Mouse (Mus musculus) forebrain, embryonic 15.5 days (tissue): ENCODE measurements around the gene Snd1. TPM values are rescaled to one million over a fixed set of nuclear protein-coding genes. Genes with fewer than 3 reads are reported as not detected.
A peak's percentile ranks its signal among the peaks of the same experiment; 100 is the strongest.

Experiments
- ATAC-seq: fragments of 200-750 bp; cut with Nextera tagmentation; replicated peaks from 2 replicates; pipeline ENCODE4 v1.8.0; 2017; ENCODE audit warnings: mild to moderate bottlenecking, moderate TSS enrichment, moderate library complexity
- H3K27ac ChIP-seq: fragments of 300-500 bp; sonication (generic); replicated peaks from 2 replicates; pipeline ENCODE4 v1.5.1; 2015; ENCODE audit warnings: mild to moderate bottlenecking, inconsistent platforms
- H3K27me3 ChIP-seq: fragments of 300-500 bp; sonication (generic); 2 replicates; pipeline ENCODE4 v1.6.1; 2015; ENCODE audit warnings: inconsistent platforms
- H3K36me3 ChIP-seq: fragments of 300-500 bp; sonication (generic); 2 replicates; pipeline ENCODE4 v1.6.1; 2015; ENCODE audit warnings: mild to moderate bottlenecking, inconsistent platforms
- H3K4me1 ChIP-seq: fragments of 300-500 bp; sonication (generic); 2 replicates; pipeline ENCODE4 v1.6.1; 2015; ENCODE audit warnings: inconsistent platforms
- H3K4me2 ChIP-seq: fragments of 300-500 bp; sonication (generic); replicated peaks from 2 replicates; pipeline ENCODE4 v1.6.1; 2015; ENCODE audit warnings: mild to moderate bottlenecking, inconsistent platforms
- H3K4me3 ChIP-seq: fragments of 300-500 bp; sonication (generic); 2 replicates; pipeline ENCODE4 v1.5.1; 2015; ENCODE audit warnings: mild to moderate bottlenecking, inconsistent platforms
- H3K9ac ChIP-seq: fragments of 300-500 bp; sonication (generic); replicated peaks from 2 replicates; pipeline ENCODE4 v1.6.1; 2015; ENCODE audit warnings: mild to moderate bottlenecking, inconsistent platforms
- H3K9me3 ChIP-seq: fragments of 300-500 bp; sonication (generic); 2 replicates; pipeline ENCODE4 v1.6.1; 2016; ENCODE audit warnings: inconsistent platforms
- WGBS: fragments of 180-500 bp; shearing (Covaris S2); methylation state at CpG from one replicate; pipeline ENCODE4 v1.1.7; 2015; ENCODE audit warnings: mixed read lengths; 5-methylcytosine and 5-hydroxymethylcytosine counted together
- polyA plus RNA-seq: library from polyadenylated mRNA; unstranded; fragments of >200 nt; fragmentation: Nextera tagmentation; extraction: Ambion mirVana; gene quantifications from 2 replicates; pipeline ENCODE4 v1.2.1, GENCODE M21; 2015

Gene Snd1
- polyA plus RNA-seq, 1 experiment from 2014 or later: 77.6 TPM

DNA sequence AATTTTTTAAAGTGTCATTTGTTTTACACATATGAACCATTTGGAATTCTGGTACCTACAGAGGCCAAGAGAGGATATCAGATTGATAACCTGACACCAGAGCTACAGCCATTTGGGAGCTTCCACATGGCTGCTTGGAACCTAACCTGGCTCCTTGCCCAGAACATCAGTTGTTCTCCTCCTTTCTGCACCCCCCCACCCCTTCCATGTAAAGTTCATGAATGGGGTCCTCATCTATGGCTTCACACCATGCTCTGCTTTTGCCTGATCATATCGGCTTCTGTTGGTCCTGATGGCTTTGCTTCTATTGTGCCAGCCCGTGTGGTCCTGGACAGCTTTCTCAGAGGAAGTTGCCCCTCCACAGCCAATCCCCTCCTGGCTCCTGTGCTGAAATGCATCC is 156.0 kb downstream of the Snd1 start:
- WGBS: 28% methylated on average over 2 of the region's 2 CpGs
- H3K4me1 ChIP-seq: peaks cover 48% of the 10 kb centered on the region

DNA sequence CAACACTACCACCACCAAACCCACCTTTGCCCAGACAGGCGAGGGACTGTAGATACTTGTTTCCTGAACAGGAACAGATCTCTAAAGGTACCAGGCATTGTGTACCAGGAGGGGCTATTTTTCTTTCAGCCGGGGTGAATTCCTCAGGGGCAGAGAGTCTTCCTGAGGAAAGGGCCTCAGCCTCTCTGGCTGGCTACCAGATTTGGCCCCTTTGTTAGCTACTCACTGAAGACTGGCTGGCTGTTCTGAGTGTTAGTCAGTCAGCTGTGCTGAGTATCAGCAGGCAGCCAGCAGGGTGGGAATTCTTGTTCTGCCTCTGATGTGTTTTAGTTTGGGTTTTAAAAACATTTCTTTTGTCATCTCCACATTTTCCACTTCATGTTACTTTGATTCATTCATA is 158.2 kb downstream of the Snd1 start:
- Histone ChIP-seq H3K27ac (no peak overlapping the region), H3K4me1 (peaks cover 45% of the 10 kb centered on the region), H3K4me2 (no peak overlapping the region), H3K9ac (no peak overlapping the region), H3K4me3 (no peak overlapping the region), H3K9me3 (no peaks in the 10 kb centered on the region), H3K36me3 (no peaks in the 10 kb centered on the region), H3K27me3 (no peaks in the 10 kb centered on the region)
- ATAC-seq: peak; percentile 60; the same call in 1 of the 2 replicates
- WGBS: 12% methylated on average over 2 of the region's 2 CpGs

More for the DNA sequence above, 156.0 kb downstream of the Snd1 start:
- Histone ChIP-seq H3K4me3 (no peak overlapping the region), H3K27ac (no peak overlapping the region), H3K9me3 (no peaks in the 10 kb centered on the region), H3K9ac (no peak overlapping the region), H3K27me3 (no peaks in the 10 kb centered on the region), H3K4me2 (no peak overlapping the region), H3K36me3 (no peaks in the 10 kb centered on the region)
- no peak for ATAC-seq

DNA sequence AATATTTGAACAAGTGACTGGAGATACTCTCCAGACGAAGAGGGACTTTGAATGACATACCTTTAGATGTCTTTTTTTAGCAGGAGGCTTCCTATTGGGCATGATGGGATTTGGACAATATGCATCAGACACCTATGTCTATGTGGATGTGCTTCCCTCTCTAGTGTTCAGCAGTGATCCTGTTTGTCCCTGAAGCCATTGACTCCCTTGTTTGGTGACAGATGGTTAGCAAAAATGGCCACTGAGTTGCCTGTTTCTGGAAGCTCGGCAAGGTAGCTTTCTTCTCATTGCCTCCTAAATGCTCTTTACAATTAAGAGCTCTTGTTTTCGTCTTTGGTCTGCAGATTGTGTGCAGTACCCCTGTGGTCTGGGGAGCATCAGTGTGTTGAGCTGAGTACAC is 158.7 kb downstream of the Snd1 start:
- peaks cover 39% of the 10 kb centered on the region for H3K4me1 ChIP-seq
- ATAC-seq: no peak
- H3K27ac ChIP-seq: no peak overlapping the region
- 42% methylated on average over 3 of the region's 3 CpGs for WGBS
- no peaks in the 10 kb centered on the region for H3K27me3 ChIP-seq
- no peak overlapping the region for H3K4me2 ChIP-seq
- no peak overlapping the region for H3K4me3 ChIP-seq
- H3K36me3 ChIP-seq: no peaks in the 10 kb centered on the region
- no peaks in the 10 kb centered on the region for H3K9me3 ChIP-seq
- no peak overlapping the region for H3K9ac ChIP-seq

- Histone ChIP-seq H3K4me1 (peaks cover 27% of the 10 kb centered on the region), H3K9me3 (no peaks in the 10 kb centered on the region), H3K27ac (no peak overlapping the region), H3K36me3 (no peaks in the 10 kb centered on the region), H3K27me3 (no peaks in the 10 kb centered on the region), H3K4me2 (no peak overlapping the region), H3K4me3 (no peak overlapping the region), H3K9ac (no peak overlapping the region)
- ATAC-seq: no peak
- WGBS: 48% methylated on average over 1 of the region's 1 CpGs
Observed at GRCm38 (mm10) chr6:28635092-28635491, 160.2 kb downstream of the Snd1 start.

DNA sequence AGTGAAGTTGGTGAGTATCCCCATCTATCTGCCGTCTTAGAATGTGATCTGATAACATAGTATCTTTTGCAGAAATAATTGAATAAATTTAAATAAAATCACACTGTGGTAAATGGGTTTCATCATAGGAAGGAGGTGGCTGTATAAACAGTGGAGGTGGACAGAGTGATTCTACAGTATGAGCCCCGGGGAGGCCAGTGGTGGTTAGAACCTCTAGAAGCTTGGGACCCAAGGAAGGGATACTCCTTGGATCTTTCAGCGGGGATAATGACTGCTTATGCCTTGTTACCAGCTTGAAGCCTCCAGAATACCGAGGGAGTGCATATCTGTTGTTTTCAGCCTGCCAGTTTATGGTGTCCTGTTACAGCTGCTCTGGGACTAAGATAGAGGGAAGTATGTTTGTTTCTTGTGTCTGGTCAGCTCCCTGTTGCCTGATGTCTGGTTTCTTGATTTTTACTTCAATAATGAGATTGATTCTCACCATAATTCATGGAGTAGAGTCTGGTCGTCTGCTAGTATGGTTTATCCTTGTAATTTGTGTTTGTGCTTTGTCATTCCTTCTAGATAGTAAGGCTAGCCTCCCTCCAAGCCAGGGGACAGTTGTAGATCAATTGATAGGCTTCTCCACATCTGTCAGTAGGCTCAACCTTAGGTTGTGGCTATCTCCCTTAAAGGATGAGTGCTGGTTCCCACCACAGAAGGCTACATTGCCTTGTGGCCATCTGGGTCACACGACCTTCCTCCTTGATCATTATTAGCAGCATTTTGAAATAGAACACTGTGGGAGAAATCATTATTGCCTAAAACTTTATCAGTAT is 160.8 kb downstream of the Snd1 start:
- peaks cover 21% of the 10 kb centered on the region for H3K4me1 ChIP-seq
- no peaks in the 10 kb centered on the region for H3K9me3 ChIP-seq
- H3K4me3 ChIP-seq: no peak overlapping the region
- H3K36me3 ChIP-seq: no peaks in the 10 kb centered on the region
- H3K27ac ChIP-seq: no peak overlapping the region
- H3K9ac ChIP-seq: no peak overlapping the region
- 81% methylated on average over 6 of the region's 6 CpGs for WGBS
- no peaks in the 10 kb centered on the region for H3K27me3 ChIP-seq
- no peak overlapping the region for H3K4me2 ChIP-seq
- no peak for ATAC-seq

DNA sequence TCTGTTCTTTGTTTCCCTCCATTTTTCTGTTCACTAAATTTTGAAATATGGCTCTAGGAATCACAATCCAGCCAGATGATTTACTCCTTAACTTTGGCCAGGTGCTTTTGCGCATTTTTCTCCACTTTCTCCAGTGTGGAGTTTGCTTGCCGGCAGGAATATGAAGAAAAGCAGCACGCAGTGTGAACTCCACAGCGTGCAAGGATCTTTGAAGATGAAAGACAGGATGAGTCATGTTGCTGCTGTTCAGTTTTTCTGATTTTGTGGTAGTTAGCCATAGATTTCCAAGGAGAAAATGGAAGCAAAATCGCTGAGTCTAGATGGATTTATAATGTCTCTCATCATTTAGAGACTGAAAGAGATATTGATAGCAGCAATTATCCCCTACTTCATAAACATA is 165.1 kb downstream of the Snd1 start:
- ATAC-seq: no peak
- Histone ChIP-seq H3K27ac (no peak overlapping the region), H3K4me3 (no peak overlapping the region), H3K9me3 (no peaks in the 10 kb centered on the region), H3K27me3 (no peaks in the 10 kb centered on the region), H3K4me1 (peaks cover 5% of the 10 kb centered on the region; the same call in 1 of the 2 replicates), H3K9ac (no peak overlapping the region), H3K36me3 (no peaks in the 10 kb centered on the region), H3K4me2 (no peak overlapping the region)
- 84% methylated on average over 5 of the region's 5 CpGs for WGBS

- Histone ChIP-seq H3K9ac (no peak overlapping the region), H3K36me3 (no peaks in the 10 kb centered on the region), H3K4me3 (no peak overlapping the region), H3K9me3 (no peaks in the 10 kb centered on the region), H3K4me1 (peaks cover 5% of the 10 kb centered on the region; the same call in 1 of the 2 replicates), H3K27me3 (no peaks in the 10 kb centered on the region), H3K27ac (no peak overlapping the region), H3K4me2 (no peak overlapping the region)
- WGBS: 54% methylated on average over 2 of the region's 2 CpGs
- ATAC-seq: no peak
Observed at GRCm38 (mm10) chr6:28642909-28643308, 168.0 kb downstream of the Snd1 start.

DNA sequence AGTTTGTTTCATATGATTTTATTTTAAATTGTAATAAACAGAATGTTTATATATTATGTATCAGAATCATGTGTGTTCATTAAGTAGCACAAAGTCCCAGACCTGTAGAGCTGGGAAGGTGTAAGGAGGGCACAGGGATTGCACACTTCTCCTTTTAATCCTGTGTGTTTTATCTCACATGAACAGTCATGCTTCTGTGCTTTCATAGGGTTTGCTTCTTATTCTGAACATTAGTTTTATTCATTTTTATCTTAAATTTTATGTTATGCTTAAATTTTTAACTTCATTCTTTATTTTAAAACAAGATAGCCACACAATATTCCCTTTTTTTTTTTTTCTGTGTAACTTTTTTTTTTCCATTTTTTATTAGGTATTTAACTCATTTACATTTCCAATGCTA is 170.3 kb downstream of the Snd1 start:
- H3K9ac ChIP-seq: no peak overlapping the region
- H3K27me3 ChIP-seq: no peaks in the 10 kb centered on the region
- no peak for ATAC-seq
- H3K4me2 ChIP-seq: no peak overlapping the region
- H3K27ac ChIP-seq: no peak overlapping the region
- H3K36me3 ChIP-seq: no peaks in the 10 kb centered on the region
- H3K4me3 ChIP-seq: no peak overlapping the region
- H3K9me3 ChIP-seq: no peaks in the 10 kb centered on the region
- H3K4me1 ChIP-seq: peaks cover 5% of the 10 kb centered on the region; the same call in 1 of the 2 replicates

DNA sequence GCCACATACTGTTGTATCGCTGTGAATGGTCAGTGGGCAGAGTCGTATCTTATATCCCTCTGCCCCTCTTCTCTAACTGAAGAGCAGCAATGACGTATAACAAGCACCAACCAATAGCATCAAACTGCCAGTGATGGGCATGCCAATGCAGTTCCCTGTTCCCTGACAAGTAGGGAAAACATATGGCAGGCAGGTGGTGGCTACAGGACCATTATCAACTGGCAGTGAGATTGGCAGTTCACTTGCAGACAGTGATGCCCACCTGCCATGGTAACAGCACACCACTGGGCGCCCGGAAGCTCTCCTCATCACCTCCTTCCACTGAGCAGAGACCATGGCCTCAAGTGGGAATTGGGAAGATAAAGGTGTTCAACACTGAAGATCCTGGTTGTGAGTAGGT is 181.6 kb downstream of the Snd1 start:
- H3K9ac ChIP-seq: no peak overlapping the region
- H3K27ac ChIP-seq: no peak overlapping the region
- 82% methylated on average over 5 of the region's 5 CpGs for WGBS
- H3K9me3 ChIP-seq: no peaks in the 10 kb centered on the region
- no peak overlapping the region for H3K4me3 ChIP-seq
- no peak overlapping the region for H3K4me2 ChIP-seq
- no peaks in the 10 kb centered on the region for H3K4me1 ChIP-seq
- no peaks in the 10 kb centered on the region for H3K27me3 ChIP-seq
- ATAC-seq: no peak
- H3K36me3 ChIP-seq: no peaks in the 10 kb centered on the region

DNA sequence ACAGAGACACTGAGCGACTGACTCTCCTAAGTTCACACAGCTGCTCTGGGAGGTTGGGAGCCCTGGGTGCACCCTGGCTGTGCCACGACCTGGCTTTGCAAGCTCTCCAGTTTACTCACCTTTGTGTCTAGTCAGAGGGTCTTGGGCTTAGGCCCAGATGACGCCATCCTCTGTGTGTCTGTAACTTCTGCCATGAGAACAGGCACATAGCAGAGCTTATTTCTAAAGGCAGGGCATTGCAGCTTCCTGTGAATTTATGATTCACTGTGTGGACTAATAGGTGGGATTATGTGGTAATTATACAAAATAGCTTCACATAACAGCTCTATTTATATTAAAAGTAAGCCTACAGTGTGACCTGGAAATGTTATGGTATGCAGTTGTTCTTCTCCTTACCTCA is 188.1 kb downstream of the Snd1 start:
- H3K4me2 ChIP-seq: no peak overlapping the region

GRCm38 (mm10) chr6:28663670-28664069 is 188.7 kb downstream of the Snd1 start:
- 0 out of 2 replicates have a peak, but pooled peaks cover 2% of the 10 kb centered on the region for H3K4me1 ChIP-seq
- WGBS: 86% methylated on average over 5 of the region's 5 CpGs
- no peak overlapping the region for H3K27ac ChIP-seq
- no peak overlapping the region for H3K4me3 ChIP-seq
- no peak for ATAC-seq
- H3K27me3 ChIP-seq: no peaks in the 10 kb centered on the region
- no peak overlapping the region for H3K4me2 ChIP-seq
- H3K36me3 ChIP-seq: no peaks in the 10 kb centered on the region
- no peaks in the 10 kb centered on the region for H3K9me3 ChIP-seq
- no peak overlapping the region for H3K9ac ChIP-seq

More for the DNA sequence above, 188.1 kb downstream of the Snd1 start:
- Histone ChIP-seq H3K4me1 (0 out of 2 replicates have a peak, but pooled peaks cover 2% of the 10 kb centered on the region), H3K9ac (no peak overlapping the region), H3K27ac (no peak overlapping the region), H3K4me3 (no peak overlapping the region), H3K27me3 (no peaks in the 10 kb centered on the region), H3K9me3 (no peaks in the 10 kb centered on the region), H3K36me3 (no peaks in the 10 kb centered on the region)
- no peak for ATAC-seq
- 76% methylated on average over 3 of the region's 3 CpGs for WGBS

DNA sequence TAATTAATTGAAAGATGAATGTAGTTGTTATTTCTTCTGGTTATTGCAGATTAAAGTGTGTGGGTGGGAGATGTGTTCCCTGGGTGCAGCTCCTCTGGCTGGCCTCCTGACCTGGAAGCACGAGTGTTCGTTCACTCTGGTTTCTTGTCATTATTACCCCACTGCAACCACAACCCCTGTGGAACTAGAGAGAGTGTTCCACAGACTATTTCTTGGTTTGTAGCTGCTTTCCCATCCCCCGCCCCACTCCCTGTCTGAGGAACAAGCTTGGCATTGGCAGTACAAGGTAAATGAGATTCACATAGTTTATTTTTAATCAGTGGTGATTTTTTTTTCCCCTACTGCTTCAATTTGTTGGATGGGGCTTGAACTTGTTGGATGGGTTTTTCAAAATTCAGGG is 189.8 kb downstream of the Snd1 start:
- Histone ChIP-seq H3K4me3 (no peak overlapping the region), H3K4me1 (0 out of 2 replicates have a peak, but pooled peaks cover 2% of the 10 kb centered on the region), H3K4me2 (no peak overlapping the region), H3K27me3 (no peaks in the 10 kb centered on the region), H3K9ac (no peak overlapping the region), H3K27ac (no peak overlapping the region), H3K36me3 (no peaks in the 10 kb centered on the region), H3K9me3 (no peaks in the 10 kb centered on the region)
- ATAC-seq: no peak
- 82% methylated on average over 3 of the region's 3 CpGs for WGBS

- Histone ChIP-seq H3K27me3 (no peaks in the 10 kb centered on the region), H3K4me3 (no peak overlapping the region), H3K27ac (no peak overlapping the region), H3K9ac (no peak overlapping the region), H3K4me2 (no peak overlapping the region), H3K4me1 (0 out of 2 replicates have a peak, but pooled peaks cover 2% of the 10 kb centered on the region), H3K36me3 (no peaks in the 10 kb centered on the region), H3K9me3 (no peaks in the 10 kb centered on the region)
- ATAC-seq: no peak
- 90% methylated on average over 1 of the region's 1 CpGs for WGBS
Observed at GRCm38 (mm10) chr6:28667586-28667985, 192.6 kb downstream of the Snd1 start.
